Mouse (Mus musculus) MEL (cell line): Measurements from ENCODE around the gene Chd2. TPM values are rescaled to one million over a fixed set of nuclear protein-coding genes. Genes with fewer than 3 reads are reported as not detected.

Source experiments
- DNase-seq: peaks from one replicate; pipeline ENCODE4 v3.0.0; 2011; ENCODE audit warnings: low read depth, low spot score
- H3K27ac ChIP-seq: 2 replicates; pipeline ENCODE4 v1.5.1; 2012; ENCODE audit warnings: low read depth, mild to moderate bottlenecking, control low read depth, low read length, moderate library complexity; ENCODE audit not compliant: control insufficient read depth
- H3K27me3 ChIP-seq, 2 experiments: fragments of 150-350 bp in 1 of 2; sonication (generic) in 1 of 2; 2 replicates each; pipeline ENCODE4 v1.6.1; 2012; ENCODE audit warnings: low read length in 2 of 2, mild to moderate bottlenecking in 2 of 2, improper control_type of control experiment in 1 of 2, moderate library complexity in 1 of 2; ENCODE audit not compliant: insufficient read depth in 2 of 2, control insufficient read depth in 1 of 2
- H3K36me3 ChIP-seq, 2 experiments: 2 replicates each; pipeline ENCODE4 v1.6.1; 2012 to 2014; ENCODE audit warnings: low read length in 2 of 2, improper control_type of control experiment in 1 of 2, inconsistent platforms in 1 of 2, mild to moderate bottlenecking in 1 of 2; ENCODE audit not compliant: insufficient read depth in 2 of 2, control insufficient read depth in 1 of 2
- H3K4me1 ChIP-seq, 2 experiments: fragments of 150-350 bp in 1 of 2; sonication (generic) in 1 of 2; 2 replicates each; pipeline ENCODE4 v1.6.1; 2012; ENCODE audit warnings: low read length in 2 of 2, improper control_type of control experiment in 1 of 2, mild to moderate bottlenecking in 1 of 2; ENCODE audit not compliant: insufficient read depth in 2 of 2, control insufficient read depth in 1 of 2
- H3K4me3 ChIP-seq, 2 experiments: fragments of 150-350 bp in 1 of 2; sonication (generic) in 1 of 2; 2 replicates each; pipeline ENCODE4 v1.5.1; 2012; ENCODE audit warnings: low read depth in 2 of 2, low read length in 2 of 2, mild to moderate bottlenecking in 2 of 2, moderate library complexity in 2 of 2, control low read depth in 1 of 2, improper control_type of control experiment in 1 of 2; ENCODE audit not compliant: control insufficient read depth in 1 of 2, insufficient read depth in 1 of 2
- H3K79me2 ChIP-seq: 2 replicates; pipeline ENCODE4 v1.6.1; 2012; ENCODE audit warnings: mild to moderate bottlenecking, low read length, moderate library complexity; ENCODE audit not compliant: control insufficient read depth, poor library complexity, insufficient read depth
- H3K9ac ChIP-seq: 2 replicates; pipeline ENCODE4 v1.6.1; 2012; ENCODE audit warnings: low read depth, mild to moderate bottlenecking, control low read depth, low read length, moderate library complexity; ENCODE audit not compliant: control insufficient read depth, poor library complexity, severe bottlenecking
- H3K9me3 ChIP-seq: fragments of 150-350 bp; sonication (generic); replicated peaks from 2 replicates; pipeline ENCODE4 v1.6.1; 2012; ENCODE audit warnings: mild to moderate bottlenecking, low read length, improper control_type of control experiment, moderate library complexity; ENCODE audit not compliant: insufficient read depth
- BHLHE40 ChIP-seq: IDR thresholded peaks from 2 replicates; pipeline ENCODE4 v1.6.1; 2012; ENCODE audit warnings: low read depth, mild to moderate bottlenecking, inconsistent platforms, low read length, improper control_type of control experiment, borderline replicate concordance
- CHD2 ChIP-seq: IDR thresholded peaks from 2 replicates; pipeline ENCODE4 v1.6.1; 2011; ENCODE audit warnings: low read length, improper control_type of control experiment
- ELF1 ChIP-seq: IDR thresholded peaks from 2 replicates; pipeline ENCODE4 v1.6.1; 2014; ENCODE audit warnings: low read depth, mild to moderate bottlenecking, inconsistent platforms, low read length, improper control_type of control experiment, moderate library complexity
- ETS1 ChIP-seq: IDR thresholded peaks from 2 replicates; pipeline ENCODE4 v1.6.1; 2012; ENCODE audit warnings: low read depth, mild to moderate bottlenecking, inconsistent platforms, low read length, improper control_type of control experiment, moderate library complexity
- GABPA ChIP-seq: IDR thresholded peaks from 2 replicates; pipeline ENCODE4 v1.6.1; 2012; ENCODE audit warnings: low read depth, mild to moderate bottlenecking, inconsistent platforms, low read length, improper control_type of control experiment, moderate library complexity
- GATA1 ChIP-seq: IDR thresholded peaks from 2 replicates; pipeline ENCODE4 v1.6.1; 2011; ENCODE audit warnings: low read depth, low read length, improper control_type of control experiment
- HCFC1 ChIP-seq: IDR thresholded peaks from 2 replicates; pipeline ENCODE4 v1.6.1; 2012; ENCODE audit warnings: low read depth, mild to moderate bottlenecking, inconsistent platforms, low read length, improper control_type of control experiment, moderate library complexity
- JUND ChIP-seq: IDR thresholded peaks from 2 replicates; pipeline ENCODE4 v1.6.1; 2011; ENCODE audit warnings: low read depth, mild to moderate bottlenecking, improper control_type of control experiment, low read length
- KAT2A ChIP-seq: conservative IDR thresholded peaks from 2 replicates; pipeline ENCODE4 v1.6.1; 2012; ENCODE audit warnings: low read depth, low read length, improper control_type of control experiment, inconsistent platforms
- MAX ChIP-seq: IDR thresholded peaks from 2 replicates; pipeline ENCODE4 v1.6.1; 2011; ENCODE audit warnings: low read length, improper control_type of control experiment
- MYB ChIP-seq: IDR thresholded peaks from 2 replicates; pipeline ENCODE4 v1.6.1; 2011; ENCODE audit warnings: mild to moderate bottlenecking, low read depth, low read length, improper control_type of control experiment
- NELFE ChIP-seq: IDR thresholded peaks from 2 replicates; pipeline ENCODE4 v1.6.1; 2011; ENCODE audit warnings: low read depth, low read length, improper control_type of control experiment
- POLR2AphosphoS5 ChIP-seq: IDR thresholded peaks from 2 replicates; pipeline ENCODE4 v1.6.1; 2012; ENCODE audit warnings: low read depth, borderline replicate concordance, mild to moderate bottlenecking, inconsistent platforms, low read length, moderate library complexity, mixed read lengths
- RAD21 ChIP-seq: IDR thresholded peaks from 2 replicates; pipeline ENCODE4 v1.6.1; 2011; ENCODE audit warnings: mild to moderate bottlenecking, low read depth, low read length, improper control_type of control experiment
- SIN3A ChIP-seq: IDR thresholded peaks from 2 replicates; pipeline ENCODE4 v1.6.1; 2012; ENCODE audit warnings: low read length, improper control_type of control experiment, inconsistent platforms
- TAL1 ChIP-seq: IDR thresholded peaks from 2 replicates; pipeline ENCODE4 v1.6.1; 2012; ENCODE audit warnings: mild to moderate bottlenecking, inconsistent platforms, low read length, moderate library complexity, mixed read lengths
- TBP ChIP-seq: IDR thresholded peaks from 2 replicates; pipeline ENCODE4 v1.8.0; 2011; ENCODE audit warnings: low read depth, low read length, improper control_type of control experiment
- USF2 ChIP-seq, 2 experiments: IDR thresholded peaks; 2 replicates each; pipeline ENCODE4 v1.6.1; 2011 to 2012; ENCODE audit warnings: improper control_type of control experiment in 2 of 2, low read length in 2 of 2, borderline replicate concordance in 1 of 2, inconsistent platforms in 1 of 2, low read depth in 1 of 2, mild to moderate bottlenecking in 1 of 2; ENCODE audit not compliant: insufficient read depth in 1 of 2
- ZC3H11A ChIP-seq: IDR thresholded peaks from 2 replicates; pipeline ENCODE4 v1.6.1; 2012; ENCODE audit warnings: low read depth, mild to moderate bottlenecking, inconsistent platforms, low read length, improper control_type of control experiment
- polyA plus RNA-seq, 2 experiments: library from polyadenylated mRNA; stranded (reverse) in 1 of 2; unstranded in 1 of 2; fragments of >175 nt in 1 of 2; fragments of >200 nt in 1 of 2; gene quantifications; 2 replicates each; pipeline versions ENCODE4 v1.2.1 to v1.2.4; 2012; ENCODE audit warnings: low replicate concordance in 2 of 2, low read depth in 1 of 2; ENCODE audit not compliant: insufficient read length in 2 of 2, insufficient read depth in 1 of 2, missing spikeins in 1 of 2
- total RNA-seq: library from RNA; depleted of rRNA; stranded (reverse); fragments of 300-350 nt; gene quantifications from 2 replicates; pipeline ENCODE4 v1.2.3, GENCODE M21; 2012

The Chd2 gene
- total and polyA plus RNA-seq, 3 experiments, result 9.9 to 275 (median 21.4) TPM

DNA sequence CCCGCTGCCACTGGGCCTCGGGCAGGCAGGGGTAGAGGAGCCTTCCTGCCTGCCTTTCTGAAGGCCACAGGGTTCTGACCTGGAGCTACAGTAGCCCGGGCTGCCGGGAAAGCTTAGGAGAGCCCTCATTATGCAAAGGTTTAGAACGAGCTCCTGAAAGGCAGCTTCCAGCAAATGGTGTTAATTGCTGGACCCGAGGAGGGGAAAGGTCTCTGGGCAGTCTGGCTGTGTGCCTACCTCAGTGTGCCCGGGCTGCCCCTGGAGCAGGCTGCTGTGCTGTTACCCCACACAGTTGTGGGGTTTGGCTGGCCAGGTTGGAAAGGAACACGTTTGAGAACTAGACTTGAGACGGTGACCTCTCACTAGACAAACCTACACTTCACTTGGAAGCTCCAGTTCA lies 152.2 kb downstream of the Chd2 start:
- Histone ChIP-seq H3K4me3 (no peak overlapping the region), H3K79me2 (no peaks in the 10 kb centered on the region), H3K36me3 (no peaks in the 10 kb centered on the region)

DNA sequence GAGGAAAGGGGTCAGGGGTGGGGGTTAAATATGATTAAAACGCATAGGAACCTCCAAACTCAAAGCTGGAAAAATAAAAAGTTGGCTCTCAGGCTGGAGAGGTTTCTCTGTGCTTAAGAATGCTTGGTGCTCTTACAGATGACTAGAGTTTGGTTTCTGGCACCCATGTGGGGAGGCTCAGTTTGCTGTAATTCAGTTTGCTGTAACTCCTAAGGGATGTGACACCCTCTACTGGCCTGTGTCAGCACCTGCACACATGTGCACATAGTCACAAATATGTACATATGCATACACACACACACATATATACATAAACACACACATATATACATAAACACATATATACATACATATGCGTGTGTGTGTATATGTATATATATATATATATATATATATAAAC lies 152.8 kb downstream of the Chd2 start:
- no peak for TF ChIP-seq MAX
- TF ChIP-seq ZC3H11A, result no peak
- TF ChIP-seq GABPA, result no peak
- no peak for TF ChIP-seq ETS1
- no peak for TF ChIP-seq GATA1
- Histone ChIP-seq H3K27me3 (no peaks in the 10 kb centered on the region; a peak in 1 of 4 replicates), H3K4me3 (no peak overlapping the region), H3K27ac (no peak overlapping the region), H3K79me2 (no peaks in the 10 kb centered on the region), H3K4me1 (no peaks in the 10 kb centered on the region), H3K9me3 (no peaks in the 10 kb centered on the region), H3K9ac (no peak overlapping the region), H3K36me3 (no peaks in the 10 kb centered on the region)
- no peak for DNase-seq

More for the DNA sequence above, 152.2 kb downstream of the Chd2 start:
- no peak overlapping the region for H3K9ac ChIP-seq
- H3K4me1 ChIP-seq, result no peaks in the 10 kb centered on the region
- DNase-seq, result no peak
- no peaks in the 10 kb centered on the region; a peak in 1 of 4 replicates for H3K27me3 ChIP-seq
- TF ChIP-seq TAL1 (no peak), CHD2 (no peak), MAX (no peak)
- TF ChIP-seq, all 39 proteins: peak for 0
- Histone ChIP-seq H3K27ac (no peak overlapping the region), H3K9me3 (no peaks in the 10 kb centered on the region)

DNA sequence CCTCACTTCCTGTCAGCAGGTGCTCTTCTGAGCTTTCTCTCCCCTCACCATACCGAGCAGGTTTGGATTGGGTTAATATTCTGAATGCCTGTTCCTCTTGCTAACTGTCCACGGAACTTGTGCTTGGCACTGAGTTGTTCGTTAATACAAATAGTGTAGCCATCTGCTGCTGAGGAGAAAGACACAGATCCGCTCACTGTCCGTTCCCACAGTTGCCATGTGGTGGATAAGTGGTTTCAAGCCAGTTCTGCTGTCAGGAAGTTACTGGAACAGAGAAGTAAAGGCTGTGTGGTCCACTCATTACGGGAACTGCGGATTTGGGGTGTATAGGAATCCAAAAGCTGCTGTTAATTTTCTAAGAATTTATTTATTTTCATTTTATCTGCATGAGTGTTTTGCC lies 158.8 kb downstream of the Chd2 start:
- TF ChIP-seq CHD2, result no peak
- TF ChIP-seq GATA1, result no peak
- TF ChIP-seq TBP, result no peak
- TF ChIP-seq RAD21, result no peak
- TF ChIP-seq TAL1, result no peak
- TF ChIP-seq JUND, result no peak
- TF ChIP-seq ZC3H11A, result no peak
- no peak for TF ChIP-seq NELFE
- TF ChIP-seq SIN3A, result no peak
- no peak for TF ChIP-seq MYB
- no peak for TF ChIP-seq KAT2A
- TF ChIP-seq POLR2AphosphoS5, result no peak
- TF ChIP-seq GABPA, result no peak
- no peak for TF ChIP-seq BHLHE40
- no peak for TF ChIP-seq USF2 (IDR thresholded peaks at IDR 0.05; ENCODE audit: borderline replicate concordance in 1 of 2, insufficient read depth in 1 of 2, low read depth in 1 of 2, low read length in 2 of 2)
- TF ChIP-seq HCFC1, result no peak
- TF ChIP-seq ELF1, result no peak
- DNase-seq, result no peak
- H3K79me2 ChIP-seq, result no peaks in the 10 kb centered on the region
- H3K4me1 ChIP-seq, result no peaks in the 10 kb centered on the region
- no peaks in the 10 kb centered on the region for H3K9me3 ChIP-seq
- no peak overlapping the region for H3K4me3 ChIP-seq
- H3K27ac ChIP-seq, result no peak overlapping the region
- no peak overlapping the region for H3K9ac ChIP-seq
- no peaks in the 10 kb centered on the region for H3K36me3 ChIP-seq
- no peaks in the 10 kb centered on the region; a peak in 1 of 4 replicates for H3K27me3 ChIP-seq
